Mouse (Mus musculus) lung, adult 2 months (tissue): ENCODE data around the gene Slc45a1.

Experiments used
- CTCF ChIP-seq: fragments of 200-500 bp; IDR thresholded peaks from 2 replicates; pipeline ENCODE4 v1.5.1; 2011; ENCODE audit warnings: mild to moderate bottlenecking, low read length, control low read depth; ENCODE audit not compliant: insufficient read depth
- POLR2A ChIP-seq: fragments of 200-500 bp; IDR thresholded peaks from 2 replicates; pipeline ENCODE4 v1.6.1; 2011; ENCODE audit warnings: low read depth, mild to moderate bottlenecking, control low read depth, low read length, borderline replicate concordance; ENCODE audit errors: extremely low read depth

GRCm38 (mm10) chr4:150653072-150653599, 1.2 kb upstream of the Slc45a1 start:
- TF ChIP-seq CTCF: no peak
- TF ChIP-seq POLR2A: no peak
